Mouse (Mus musculus): Measurements from ENCODE around the gene Slc22a28.
A peak's percentile ranks its signal among the peaks of the same experiment; 100 is the strongest.
"Not testable (repeated sequence)": the region's sequence is repeated elsewhere in the genome, so short reads cannot be mapped to it uniquely, and the experiment has no call there.

Slc22a28 gene

GRCm38 (mm10) chr19:8131881-8132280 is at the start of gene Slc22a28:
TSS of gene Slc22a28 (minus strand) at chr19:8131982.
- DNase-seq (ENCODE audit: low spot score in 2 of 2) = not testable (repeated sequence)

GRCm38 (mm10) chr19:8148787-8149523 is 17.2 kb upstream of the Slc22a28 start:
- no peak for DNase-seq (ENCODE audit: low spot score in 2 of 2)

- DNase-seq (ENCODE audit: low spot score in 2 of 2) = not testable (repeated sequence)
Observed at GRCm38 (mm10) chr19:8142716-8143115, 10.9 kb upstream of the Slc22a28 start.

- not testable (repeated sequence) for DNase-seq (ENCODE audit: low spot score in 2 of 2)
Observed at GRCm38 (mm10) chr19:8134127-8134841, 2.5 kb upstream of the Slc22a28 start.

GRCm38 (mm10) chr19:8019904-8020349 is 111.9 kb downstream of the Slc22a28 start:
- DNase-seq (ENCODE audit: low spot score in 2 of 2) = peak; percentile 59 to 83

GRCm38 (mm10) chr19:8019329-8019851 is 112.4 kb downstream of the Slc22a28 start:
- peak; percentile 73 to 78 for DNase-seq (ENCODE audit: low spot score in 2 of 2)

GRCm38 (mm10) chr19:8018535-8018934 is 113.2 kb downstream of the Slc22a28 start:
- peak in 1 of 2 experiments; percentile 9 for DNase-seq (ENCODE audit: low spot score in 2 of 2)
